Comparison of ENCODE assay signal across 8 mouse cellular contexts in the genomic region with DNA sequence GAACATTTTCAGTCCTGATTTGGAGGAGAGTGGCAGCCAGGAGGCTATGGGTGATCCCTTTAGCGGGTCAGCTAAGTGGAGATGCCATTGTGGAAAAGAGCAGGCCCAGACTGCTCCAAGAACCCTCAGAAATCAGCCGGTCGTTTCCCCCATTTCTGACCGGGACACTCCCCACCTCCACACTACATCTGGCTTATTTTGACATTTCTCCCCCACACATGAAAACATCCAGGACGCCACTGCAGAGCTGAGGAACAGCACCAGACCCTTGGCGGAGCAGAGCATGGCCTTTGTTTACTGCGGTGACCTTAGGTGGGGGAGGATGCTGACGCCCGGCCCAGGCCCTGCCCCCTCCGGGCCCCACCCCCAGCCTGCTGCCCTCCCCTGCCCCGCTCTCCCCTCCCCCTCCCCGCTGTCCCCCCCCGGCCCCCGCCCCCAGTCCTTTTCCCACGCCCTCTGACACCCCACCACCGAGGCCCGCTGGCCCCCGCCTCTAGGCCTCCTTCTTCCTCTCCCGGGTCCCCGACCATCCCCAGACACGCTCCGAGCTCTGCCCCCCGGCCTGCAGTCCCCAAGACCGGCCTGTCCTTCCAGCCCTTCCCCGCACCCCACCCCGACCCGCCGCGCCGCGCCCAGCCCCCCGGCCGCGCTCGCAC. TPM values are rescaled to one million over a fixed set of nuclear protein-coding genes. Genes with fewer than 3 reads are reported as not detected.
DNase-seq lines count a peak whose midpoint lies in the region; ATAC-seq and TF ChIP-seq lines count a peak whose summit lies in the region.

No protein-coding gene starts in this region.

- whole genome bisulfite sequencing in liver, embryonic 15.5 days (ENCODE audit: insufficient replicate concordance), result under 1% methylated on average over 24 of the region's 35 CpGs

- no peak for TF ChIP-seq POLR2A in testis, adult 2 months (IDR thresholded peaks at IDR 0.05; ENCODE audit: control insufficient read depth, low read depth, low read length)

- H3K4me3 ChIP-seq in testis, adult 2 months (ENCODE audit: control insufficient read depth, low read depth, low read length), result peak overlapping the region; percentile 99
- H3K4me3 ChIP-seq in liver, embryonic 15.5 days (replicated peaks), result peak overlapping the region; percentile 76

- TF ChIP-seq CTCF in testis, adult 2 months (IDR thresholded peaks at IDR 0.05; ENCODE audit: control insufficient read depth, insufficient read depth, insufficient replicate concordance, low read depth, low read length), result no peak

- peak; percentile 69 for ATAC-seq in liver, embryonic 15.5 days (ENCODE audit: insufficient read depth)

- no peaks in the 10 kb centered on the region for H3K27me3 ChIP-seq in testis, adult 2 months (ENCODE audit: control insufficient read depth, insufficient read depth, low read length)
- H3K27me3 ChIP-seq in liver, embryonic 15.5 days, result no peaks in the 10 kb centered on the region

- peaks cover 7% of the 10 kb centered on the region for H3K4me1 ChIP-seq in testis, adult 2 months (ENCODE audit: control insufficient read depth, insufficient read depth, low read length)
- peaks cover 89% of the 10 kb centered on the region for H3K4me1 ChIP-seq in liver, embryonic 15.5 days (replicated peaks)

- H3K9me3 ChIP-seq in liver, embryonic 15.5 days (replicated peaks), result no peaks in the 10 kb centered on the region

- H3K4me2 ChIP-seq in liver, embryonic 15.5 days, result peak overlapping the region; percentile 70

- peak overlapping the region; percentile 99 for H3K27ac ChIP-seq in testis, adult 2 months (ENCODE audit: control insufficient read depth, insufficient read depth, low read depth, low read length)
- peak overlapping the region; percentile 94 for H3K27ac ChIP-seq in liver, embryonic 15.5 days (replicated peaks)

- peak overlapping the region; percentile 100 for H3K9ac ChIP-seq in liver, embryonic 15.5 days

- H3K36me3 ChIP-seq in testis, adult 2 months (ENCODE audit: control insufficient read depth, insufficient read depth, low read length), result peaks cover 1% of the 10 kb centered on the region; the same call in 1 of the 2 replicates
- peaks cover 30% of the 10 kb centered on the region for H3K36me3 ChIP-seq in liver, embryonic 15.5 days (replicated peaks)

- DNase-seq in testis, postnatal 14 days (ENCODE audit: low spot score), result no peak
- DNase-seq in cerebellum, adult 9-10 months, result peak; percentile 36
- DNase-seq in gastrocnemius, adult 18-20 months (ENCODE audit: low spot score), result peak; percentile 58
- peak; percentile 72 for DNase-seq in induced T-regulatory cell, adult 2 months (ENCODE audit: low read depth)
- DNase-seq in natural killer cell, adult 2 months (ENCODE audit: low spot score in 2 of 2), result peak; percentile 48 to 50
- peak; percentile 64 for DNase-seq in thymus, postnatal 4 days

RNA-seq across cellular contexts. Expression of gene Csnk1d, which starts 0.9 kb away (rescaled TPM):
- polyA plus RNA-seq in testis, adult 2 months (2012; rRNA removed), result 97.0 and 111 TPM in 2 replicates
- total RNA-seq in gastrocnemius, adult 18-20 months (2021), result 10 to 100 TPM; 48.7 to 57.4 TPM
- polyA plus RNA-seq in liver, embryonic 15.5 days (2015; fragmentation: Nextera tagmentation; extraction: Ambion mirVana), result 36.1 and 38.5 TPM in 2 replicates

RNA-seq across cellular contexts. Expression of gene Slc16a3, which starts 42.0 kb away (rescaled TPM):
- polyA plus RNA-seq in testis, adult 2 months (2012; rRNA removed), result 3.7 and 4.4 TPM in 2 replicates
- 100 to 1,000 TPM; 257 to 298 TPM for total RNA-seq in gastrocnemius, adult 18-20 months (2021)
- 73.5 and 82.2 TPM in 2 replicates for polyA plus RNA-seq in liver, embryonic 15.5 days (2015; fragmentation: Nextera tagmentation; extraction: Ambion mirVana)

RNA-seq across cellular contexts. Expression of gene Cd7, which starts 49.0 kb away (rescaled TPM):
- 0.71 and 0.95 TPM in 2 replicates for polyA plus RNA-seq in testis, adult 2 months (2012; rRNA removed)
- not detected for total RNA-seq in gastrocnemius, adult 18-20 months (2021)
- polyA plus RNA-seq in liver, embryonic 15.5 days (2015; fragmentation: Nextera tagmentation; extraction: Ambion mirVana), result 0.70 and 0.97 TPM in 2 replicates

RNA-seq across cellular contexts. Expression of gene Ccdc57, which starts 57.6 kb away (rescaled TPM):
- 34.6 and 37.5 TPM in 2 replicates for polyA plus RNA-seq in testis, adult 2 months (2012; rRNA removed)
- 1 to 10 TPM; 3.0 to 3.5 TPM for total RNA-seq in gastrocnemius, adult 18-20 months (2021)
- 1.8 TPM in 2 replicates for polyA plus RNA-seq in liver, embryonic 15.5 days (2015; fragmentation: Nextera tagmentation; extraction: Ambion mirVana)

Comparison
In these comparisons a context has a peak if more than half of its experiments do, and no peak if none do; other contexts are left out.
1. RNA of gene Slc16a3, which starts 42.0 kb away (polyA plus RNA-seq): 73.5 to 82.2 TPM in liver, embryonic 15.5 days; 3.7 to 4.4 TPM in testis, adult 2 months; every median in the first group is over 10 times any median in the second.